Mouse (Mus musculus) layer of hippocampus, adult 2 months (tissue): ENCODE results near the gene Ccdc182. TPM values are rescaled to one million over a fixed set of nuclear protein-coding genes. Genes with fewer than 3 reads are reported as not detected.

ENCODE experiments used
- DNase-seq, 2 experiments: peaks; one replicate each; pipeline ENCODE4 v3.0.0; 2022; ENCODE audit warnings: low spot score in 2 of 2
- H3K27ac ChIP-seq: fragments of 200-600 bp; 2 replicates; pipeline ENCODE4 v1.8.1; 2022
- H3K4me3 ChIP-seq: fragments of 200-600 bp; 2 replicates; pipeline ENCODE4 v1.8.1; 2022; ENCODE audit warnings: mild to moderate bottlenecking
- CTCF ChIP-seq: fragments of 200-600 bp; conservative IDR thresholded peaks from 2 replicates; pipeline ENCODE4 v1.8.1; 2022; ENCODE audit warnings: antibody characterized with exemption, mild to moderate bottlenecking, moderate library complexity
- total RNA-seq, 2 experiments: library from RNA; stranded (reverse); gene quantifications; 2 replicates each; pipeline ENCODE4 v1.2.3; 2021

Gene Ccdc182
- total RNA-seq, 2 experiments from 2014 or later: not detected

DNA sequence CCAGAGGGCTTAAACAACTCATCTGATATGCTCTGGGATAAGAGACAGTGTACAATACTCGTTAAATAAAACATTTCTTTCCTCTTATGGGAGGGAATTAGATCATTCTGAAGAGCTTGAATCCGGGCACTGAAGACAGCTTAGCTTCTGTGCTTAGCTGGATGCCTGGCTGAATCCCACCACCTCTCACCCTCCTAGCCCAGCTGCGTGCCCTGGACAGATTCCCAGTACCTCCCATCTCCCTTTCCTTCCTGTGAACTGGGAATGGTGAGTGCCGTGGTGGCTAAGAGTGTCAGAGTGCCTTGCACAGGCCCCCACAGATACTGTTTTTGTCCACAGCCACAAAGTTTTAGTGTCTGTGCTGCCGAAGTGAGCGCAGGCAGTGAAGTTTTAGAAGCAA lies 27.5 kb upstream of the Ccdc182 start:
- TF ChIP-seq CTCF: no peak
- Histone ChIP-seq H3K27ac (no peak overlapping the region), H3K4me3 (no peak overlapping the region)
- DNase-seq: no peak

DNA sequence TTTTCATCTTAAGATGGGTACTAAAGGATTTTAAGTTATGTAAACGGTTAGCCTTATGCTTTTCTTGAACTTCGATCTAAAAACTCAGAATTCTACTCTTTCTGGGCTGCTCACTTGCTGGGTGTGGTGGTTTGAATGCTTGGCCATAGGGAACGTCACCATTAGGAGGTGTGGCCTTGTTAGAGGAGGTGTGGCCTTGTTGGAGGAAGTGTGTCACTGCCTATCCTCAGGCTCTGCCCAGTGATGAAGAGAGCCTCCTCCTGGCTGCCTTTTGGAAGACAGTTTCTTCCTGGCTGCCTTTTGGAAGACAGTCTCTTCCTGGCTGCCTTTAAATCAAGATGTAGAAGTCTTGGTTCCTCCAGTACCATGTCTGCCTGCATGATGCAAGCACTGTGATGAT lies 22.0 kb upstream of the Ccdc182 start:
- no peak overlapping the region for H3K4me3 ChIP-seq
- no peak for TF ChIP-seq CTCF
- no peak overlapping the region for H3K27ac ChIP-seq
- DNase-seq: no peak

DNA sequence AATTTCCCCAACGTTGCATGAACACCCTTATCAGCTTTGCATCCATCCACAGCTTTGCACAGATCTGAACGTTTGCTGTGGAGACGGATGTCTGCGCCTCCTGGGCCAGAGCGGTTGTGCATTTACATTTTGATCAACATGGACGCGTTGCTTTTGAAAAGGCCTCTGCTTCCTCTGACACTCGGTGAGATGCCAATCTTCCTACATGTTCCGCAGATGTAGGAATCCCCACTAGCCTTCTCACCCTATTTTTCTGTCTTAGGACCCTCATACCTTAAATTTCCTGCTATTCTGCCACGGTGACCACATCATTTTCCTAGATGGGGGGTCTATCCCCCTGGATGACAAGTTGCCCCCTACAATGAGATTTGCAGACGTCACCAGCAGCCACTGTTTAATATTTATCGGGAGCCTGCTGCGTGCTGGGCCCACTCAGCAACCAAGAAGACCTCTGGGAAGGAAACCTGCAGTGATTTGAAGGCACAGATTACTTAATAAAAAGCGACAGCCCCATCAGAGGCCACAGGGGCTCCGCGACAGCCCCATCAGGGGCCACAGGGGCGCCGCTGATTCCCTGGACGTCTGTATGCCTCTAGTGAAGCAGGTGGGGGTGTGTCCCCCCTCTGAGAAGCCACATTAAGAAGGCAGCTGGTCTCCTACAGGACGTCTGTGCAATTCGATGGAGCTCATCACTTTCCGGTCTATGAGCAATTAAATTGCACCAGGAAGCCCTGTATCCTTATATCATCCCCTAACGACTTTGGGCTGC lies 19.6 kb upstream of the Ccdc182 start:
- H3K4me3 ChIP-seq: no peak overlapping the region
- no peak for TF ChIP-seq CTCF
- no peak for DNase-seq
- H3K27ac ChIP-seq: no peak overlapping the region

DNA sequence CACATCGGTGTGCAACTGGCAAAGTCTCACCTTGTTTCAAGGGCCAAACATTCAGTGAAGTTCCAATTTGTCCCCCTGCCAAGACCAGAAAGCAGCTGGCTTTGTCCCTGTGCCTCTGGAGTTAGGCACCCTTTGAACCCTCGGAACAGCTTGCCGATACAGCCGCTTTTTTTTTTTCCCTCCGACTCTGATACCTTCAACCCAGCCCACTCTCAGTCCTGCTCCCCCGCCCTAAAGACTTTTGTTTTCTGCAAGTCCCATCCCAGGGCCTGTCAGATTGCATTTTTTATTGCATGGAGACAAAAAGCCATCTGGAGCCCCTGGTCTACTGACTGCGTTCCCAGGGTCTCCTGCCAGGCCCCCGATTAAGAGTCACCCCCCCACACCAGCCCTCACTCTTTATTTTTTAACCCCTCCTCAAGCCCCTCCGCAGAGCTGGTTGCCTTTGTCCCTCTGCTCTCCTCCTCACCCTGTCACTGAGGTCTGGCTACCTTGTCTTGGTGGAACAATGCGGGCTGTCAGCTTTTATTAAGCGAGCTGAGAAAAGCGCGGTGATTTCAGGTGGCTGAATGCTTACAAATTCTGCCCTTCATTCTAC lies 18.9 kb upstream of the Ccdc182 start:
- TF ChIP-seq CTCF: no peak

DNA sequence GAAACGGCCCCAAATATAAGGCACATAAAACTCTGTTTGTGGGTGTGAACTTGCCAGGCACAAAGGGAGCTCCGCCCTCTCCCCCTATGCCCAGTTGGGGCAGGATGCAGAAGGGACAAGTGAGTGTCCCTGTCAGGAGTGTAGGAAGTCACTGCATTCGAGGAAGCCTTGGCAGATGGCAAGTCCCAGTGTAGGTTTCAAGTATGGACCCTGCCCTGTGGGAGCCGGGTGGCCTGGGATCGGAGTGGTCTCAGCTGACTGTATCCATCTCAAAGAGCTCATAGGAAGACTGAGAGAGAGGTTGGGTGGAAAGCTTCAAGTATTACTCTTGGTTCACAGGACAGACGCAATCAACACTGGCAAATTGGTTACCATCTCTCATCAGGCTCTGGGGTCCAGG lies 17.9 kb upstream of the Ccdc182 start:
- TF ChIP-seq CTCF: no peak
- no peak overlapping the region for H3K27ac ChIP-seq
- no peak overlapping the region for H3K4me3 ChIP-seq
- no peak for DNase-seq

More for the DNA sequence above, 18.9 kb upstream of the Ccdc182 start:
- DNase-seq: no peak
- Histone ChIP-seq H3K4me3 (no peak overlapping the region), H3K27ac (no peak overlapping the region)

DNA sequence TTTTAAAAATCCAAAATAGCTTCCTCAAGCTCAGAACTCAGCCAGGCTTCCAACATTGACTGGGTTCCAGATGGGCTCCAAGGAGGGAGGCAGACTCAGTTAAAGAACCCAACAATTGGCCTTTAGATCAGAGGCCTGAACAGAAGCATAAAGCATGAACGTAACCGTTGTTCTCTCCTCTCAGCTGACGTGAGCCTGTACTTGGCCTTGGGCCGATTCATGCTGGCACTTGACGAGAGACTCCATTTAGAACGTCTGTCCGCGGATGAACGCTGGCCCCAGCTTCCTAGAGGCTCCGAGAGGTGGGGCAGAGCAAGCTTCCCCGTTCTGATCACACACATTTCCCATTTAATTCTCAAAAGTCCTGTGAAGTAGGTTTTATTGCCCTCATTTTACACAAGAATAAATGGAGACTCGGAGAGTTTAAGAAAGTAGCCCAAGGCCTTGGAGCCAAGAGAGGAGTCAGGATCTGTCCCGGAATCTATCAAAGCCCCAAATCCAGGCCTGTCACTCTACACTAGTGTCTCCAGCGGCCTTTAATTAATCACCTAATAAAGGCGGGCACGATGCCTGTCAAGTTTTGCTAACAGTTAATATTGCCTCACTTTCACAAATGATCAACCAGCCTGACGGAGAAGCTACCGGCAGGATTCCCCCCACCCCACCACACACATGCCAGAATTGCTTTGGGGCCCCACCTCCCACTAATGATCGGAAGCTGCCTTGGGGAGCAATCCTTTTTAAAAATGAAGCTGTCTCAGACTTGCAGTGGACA lies 17.1 kb upstream of the Ccdc182 start:
- Histone ChIP-seq H3K27ac (no peak overlapping the region), H3K4me3 (no peak overlapping the region)
- DNase-seq: peak; percentile 41 to 49
- no peak for TF ChIP-seq CTCF

DNA sequence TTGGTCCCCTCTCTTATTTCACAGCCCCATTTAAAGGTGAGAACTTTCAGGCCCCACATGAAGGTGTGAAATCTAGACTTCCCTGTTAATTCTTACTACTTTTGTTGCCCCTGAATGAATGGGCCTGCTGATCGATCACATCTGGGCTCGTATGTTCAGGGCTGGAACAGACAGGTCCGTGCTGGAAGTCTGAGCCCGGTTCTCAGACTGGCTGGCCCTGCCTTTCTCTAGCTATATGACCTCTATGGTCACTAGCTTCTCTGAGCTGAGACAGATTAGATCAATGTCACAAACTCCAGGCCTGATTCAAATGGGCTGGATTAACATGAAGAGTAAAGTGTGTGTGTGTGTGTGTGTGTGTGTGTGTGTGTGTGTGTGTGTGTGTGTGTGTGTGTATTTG lies 14.9 kb upstream of the Ccdc182 start:
- DNase-seq: no peak
- H3K27ac ChIP-seq: no peak overlapping the region
- no peak for TF ChIP-seq CTCF
- no peak overlapping the region for H3K4me3 ChIP-seq

DNA sequence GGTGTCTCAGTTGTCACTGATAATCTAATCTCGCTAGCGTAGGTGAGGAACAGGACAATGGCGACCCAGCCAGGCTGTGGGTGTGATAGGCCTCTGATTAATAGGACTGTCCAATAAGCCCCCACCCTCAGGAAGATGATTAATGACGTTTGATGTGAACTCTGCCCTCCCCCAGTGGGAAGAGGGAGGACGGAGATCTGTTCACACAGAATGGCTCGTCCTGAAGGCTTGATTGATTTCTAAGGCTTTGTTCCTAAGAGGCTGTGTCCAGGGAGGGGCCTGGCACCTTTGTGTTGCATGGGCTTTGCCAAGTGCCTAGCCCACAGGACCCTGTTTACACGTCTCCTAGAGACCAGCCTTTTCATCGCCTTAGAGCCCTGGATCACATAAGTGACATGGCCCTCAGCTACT lies 13.4 kb upstream of the Ccdc182 start:
- H3K27ac ChIP-seq: no peak overlapping the region
- H3K4me3 ChIP-seq: no peak overlapping the region
- no peak for DNase-seq
- TF ChIP-seq CTCF: no peak

DNA sequence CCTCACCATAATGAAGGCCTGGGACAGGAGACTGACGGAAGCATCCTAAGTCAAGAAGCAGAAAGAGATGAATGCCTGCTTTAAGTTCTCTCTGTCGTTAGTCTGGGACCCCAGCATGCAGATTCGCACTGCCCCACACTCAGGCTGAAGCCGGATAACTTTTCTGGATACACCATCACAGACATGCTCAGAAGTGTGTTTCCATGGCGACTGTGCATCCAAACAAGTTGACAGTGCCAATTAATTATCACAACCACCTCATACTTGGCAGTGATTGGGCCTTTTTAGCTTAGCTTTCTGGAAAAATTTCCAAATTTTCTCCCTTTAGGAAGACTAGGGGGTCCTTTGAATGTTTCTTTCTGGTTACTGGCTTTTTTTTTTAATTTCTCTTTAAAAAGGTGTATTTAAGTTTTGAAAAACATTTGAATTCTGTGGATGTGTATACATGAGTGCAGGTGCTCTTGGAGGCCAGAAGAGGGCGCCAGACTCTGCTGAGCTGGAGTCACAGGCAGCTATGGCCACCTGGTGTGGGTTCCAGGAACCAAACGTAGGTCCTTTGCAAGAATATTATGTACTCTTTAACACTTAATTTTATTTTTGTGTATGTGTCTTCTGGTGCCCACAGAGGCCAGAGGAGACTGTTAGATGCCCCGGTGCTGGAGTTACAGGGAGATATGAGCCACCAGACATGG lies 12.3 kb upstream of the Ccdc182 start:
- DNase-seq: no peak
- no peak overlapping the region for H3K27ac ChIP-seq
- peak; percentile 69 for TF ChIP-seq CTCF
- H3K4me3 ChIP-seq: no peak overlapping the region

DNA sequence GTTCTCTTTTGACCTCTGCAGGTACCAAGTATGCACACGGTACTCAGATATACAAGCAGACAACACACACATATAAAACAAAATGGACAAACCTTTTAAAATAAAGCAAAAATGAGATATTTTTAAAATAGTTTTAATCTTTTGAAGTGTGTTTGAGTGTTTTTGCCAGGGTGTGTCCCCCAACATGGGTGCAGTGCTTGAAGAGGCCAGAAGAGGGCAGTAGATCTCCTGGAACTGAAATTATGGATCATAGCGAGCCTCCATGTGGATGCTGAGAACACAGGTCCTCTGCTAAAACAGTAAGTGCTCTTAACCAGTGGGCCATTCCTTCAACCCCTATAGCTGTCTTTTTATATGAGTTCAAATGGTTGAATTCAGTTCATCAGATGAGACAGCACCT lies 11.3 kb upstream of the Ccdc182 start:
- Histone ChIP-seq H3K27ac (no peak overlapping the region), H3K4me3 (no peak overlapping the region)
- peak; percentile 59 for TF ChIP-seq CTCF
- DNase-seq: no peak

DNA sequence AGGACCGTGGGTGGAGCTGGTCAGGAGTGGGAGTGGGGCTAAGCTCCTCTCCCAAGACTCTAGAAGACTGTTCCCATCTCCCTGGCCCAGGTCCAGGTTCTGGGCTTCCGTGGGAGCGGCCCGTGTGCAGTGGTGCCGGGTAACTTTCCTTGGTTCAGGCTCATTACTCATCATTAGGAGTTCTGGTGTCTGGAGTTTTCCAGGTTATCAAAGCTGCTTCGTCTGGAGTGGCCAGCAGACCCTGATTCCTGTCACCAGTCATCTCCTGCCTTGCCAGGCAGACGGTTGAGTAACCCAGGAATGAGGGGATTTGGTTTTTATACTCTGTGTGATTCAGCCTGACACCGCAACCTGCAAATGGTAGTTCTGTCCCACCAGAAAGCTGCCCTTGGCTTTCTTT lies 7.8 kb upstream of the Ccdc182 start:
- Histone ChIP-seq H3K27ac (no peak overlapping the region), H3K4me3 (no peak overlapping the region)
- DNase-seq: no peak
- TF ChIP-seq CTCF: no peak

DNA sequence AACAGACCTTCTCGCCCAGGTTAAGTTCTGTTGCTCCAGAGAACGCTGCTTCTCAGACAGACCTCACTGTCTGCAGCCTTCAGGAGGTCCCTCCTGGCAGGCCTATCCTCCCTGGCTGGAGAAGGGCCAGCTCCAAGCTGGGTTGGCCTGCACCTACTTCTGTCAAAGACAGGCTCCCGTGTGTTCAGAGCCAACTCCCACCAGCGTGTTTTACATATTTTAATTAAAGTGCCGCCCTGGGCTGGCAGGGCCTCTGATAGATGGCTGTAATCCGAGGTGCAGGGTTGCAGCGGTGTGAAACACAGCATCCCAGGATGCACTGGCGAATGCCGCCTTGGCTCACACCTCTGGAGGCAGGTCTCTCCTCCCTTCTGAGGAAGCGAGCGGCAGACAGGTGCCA lies 5.5 kb upstream of the Ccdc182 start:
- no peak for DNase-seq
- no peak for TF ChIP-seq CTCF
- Histone ChIP-seq H3K4me3 (no peak overlapping the region), H3K27ac (no peak overlapping the region)

DNA sequence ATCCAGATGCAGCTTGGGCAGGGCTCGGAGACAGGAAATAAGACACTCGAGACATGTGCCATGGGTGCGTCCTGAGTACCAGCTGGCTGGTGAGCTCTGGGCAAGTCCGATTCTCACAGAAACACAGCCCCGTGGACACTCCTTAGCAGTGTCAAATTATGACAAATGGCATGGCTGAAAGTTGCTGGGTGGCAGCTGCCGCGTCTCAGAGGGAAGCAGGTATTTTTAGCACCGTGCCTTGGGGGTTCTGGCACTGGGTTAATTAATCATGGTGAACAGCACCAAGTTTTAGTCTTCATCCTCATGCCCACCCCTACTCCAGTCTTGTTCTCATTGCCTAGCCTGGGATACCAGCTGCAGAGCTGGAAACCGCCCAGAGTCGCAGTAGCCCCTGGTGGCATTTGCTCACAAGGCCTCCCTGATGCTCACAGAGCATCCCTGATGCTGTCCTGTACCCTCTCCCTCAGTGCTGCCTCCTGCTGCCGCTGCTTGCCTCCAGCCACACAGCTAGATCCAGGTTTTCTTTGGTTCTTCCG lies 5.0 kb upstream of the Ccdc182 start:
- TF ChIP-seq CTCF: peak; percentile 40
- no peak overlapping the region for H3K27ac ChIP-seq
- no peak overlapping the region for H3K4me3 ChIP-seq
- no peak for DNase-seq
